Mouse (Mus musculus) spleen, adult 2 months (tissue): ENCODE data around the gene Zfp987.
"Not testable (repeated sequence)": the region's sequence is repeated elsewhere in the genome, so short reads cannot be mapped to it uniquely, and the experiment has no call there.

Source experiments
- CTCF ChIP-seq: fragments of 200-500 bp; IDR thresholded peaks from 2 replicates; pipeline ENCODE4 v1.5.1; 2011; ENCODE audit warnings: mild to moderate bottlenecking, inconsistent platforms; ENCODE audit not compliant: insufficient read depth, insufficient read length, insufficient replicate concordance; ENCODE audit errors: extremely low read depth
- POLR2A ChIP-seq: fragments of 200-500 bp; IDR thresholded peaks from 2 replicates; pipeline ENCODE4 v1.6.1; 2011; ENCODE audit warnings: low read depth, low read length, inconsistent platforms

- not testable (repeated sequence) for TF ChIP-seq CTCF, POLR2A
Measured at GRCm38 (mm10) chr4:146167879-146168532, 70.9 kb downstream of the Zfp987 start.
